Mouse (Mus musculus) cerebellum, postnatal 10 days (tissue): ENCODE results near the gene Gm17067.
"Not testable (repeated sequence)": the region's sequence is repeated elsewhere in the genome, so short reads cannot be mapped to it uniquely, and the experiment has no call there.

Experiments
- DNase-seq, 2 experiments: peaks; one replicate each; pipeline ENCODE4 v3.0.0; 2021; ENCODE audit warnings: mixed read lengths in 2 of 2

The Gm17067 gene

DNA sequence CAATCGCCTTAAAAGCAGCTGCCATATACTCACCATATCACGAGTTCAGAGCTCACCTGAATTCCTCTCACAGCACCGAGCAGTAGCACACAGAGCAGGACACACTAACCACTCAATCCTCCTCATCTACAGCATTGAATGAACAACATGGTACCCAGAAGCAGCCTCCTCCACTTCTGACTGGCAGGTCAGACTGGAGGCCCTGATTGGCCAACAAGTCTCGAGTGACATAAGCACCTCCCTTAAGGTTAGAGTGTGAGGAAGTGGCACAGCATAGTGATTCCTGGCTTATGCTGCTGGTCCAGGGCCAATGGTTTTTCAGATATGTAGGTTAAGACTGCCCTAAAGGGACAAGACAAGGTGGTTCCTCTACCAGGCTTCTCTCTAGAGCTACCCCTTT is at the start of gene Gm17067:
Gene Gm17067 (minus strand): TSS at position 101 of the 400 bp plus-strand sequence.
- not testable (repeated sequence) for DNase-seq

DNA sequence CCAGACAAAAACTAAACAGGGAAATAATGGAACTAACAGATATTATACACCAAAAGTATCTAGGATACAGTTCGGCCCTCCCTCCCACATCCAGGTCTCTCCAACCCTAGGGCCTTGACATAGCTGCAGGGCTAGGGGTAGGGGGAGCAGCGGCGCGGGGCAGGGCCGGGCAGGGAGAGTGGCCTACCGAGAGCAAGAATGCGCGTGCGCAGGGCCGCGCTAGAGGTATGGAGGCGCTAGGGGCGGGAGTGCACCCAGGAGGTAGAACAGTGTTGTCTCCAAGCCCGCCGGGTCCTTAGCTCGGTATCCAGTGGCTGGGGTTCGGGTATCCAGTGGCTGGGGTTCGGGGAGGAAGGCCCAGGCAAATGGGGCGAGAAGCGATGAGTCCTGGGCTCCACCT is 23.0 kb upstream of the Gm17067 start:
- DNase-seq, result no peak

DNA sequence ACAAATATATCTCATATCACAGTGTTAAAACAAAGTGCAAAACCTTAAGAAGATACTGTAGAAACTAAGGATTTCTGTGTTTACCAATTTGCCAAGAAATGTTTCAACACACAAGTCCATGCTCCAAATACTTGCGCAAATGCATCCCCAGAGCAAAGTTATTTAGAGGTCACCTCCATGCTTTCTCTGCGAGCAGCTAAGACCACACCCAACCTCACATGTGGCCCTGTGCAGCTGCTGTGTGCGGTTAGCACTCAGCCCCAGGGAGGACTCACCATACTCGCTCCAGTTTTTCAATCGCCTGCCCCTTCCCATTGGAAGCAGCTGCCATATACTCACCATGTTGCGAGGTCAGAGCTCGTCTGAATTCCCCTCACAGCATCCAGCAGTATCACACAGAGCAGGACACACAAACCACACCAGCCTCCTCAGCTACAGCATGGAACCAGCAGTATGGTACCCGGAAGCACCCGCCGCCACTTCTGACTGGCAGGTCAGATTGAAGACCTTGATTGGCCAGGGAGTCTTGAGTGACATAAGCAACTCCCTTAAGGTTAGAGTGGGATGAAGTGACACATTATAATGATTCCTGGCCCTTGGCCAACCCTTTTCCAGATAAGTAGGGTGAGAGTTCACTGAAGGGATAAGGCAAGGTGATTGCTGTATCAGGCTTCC is 11.9 kb upstream of the Gm17067 start:
- DNase-seq, result no peak

DNA sequence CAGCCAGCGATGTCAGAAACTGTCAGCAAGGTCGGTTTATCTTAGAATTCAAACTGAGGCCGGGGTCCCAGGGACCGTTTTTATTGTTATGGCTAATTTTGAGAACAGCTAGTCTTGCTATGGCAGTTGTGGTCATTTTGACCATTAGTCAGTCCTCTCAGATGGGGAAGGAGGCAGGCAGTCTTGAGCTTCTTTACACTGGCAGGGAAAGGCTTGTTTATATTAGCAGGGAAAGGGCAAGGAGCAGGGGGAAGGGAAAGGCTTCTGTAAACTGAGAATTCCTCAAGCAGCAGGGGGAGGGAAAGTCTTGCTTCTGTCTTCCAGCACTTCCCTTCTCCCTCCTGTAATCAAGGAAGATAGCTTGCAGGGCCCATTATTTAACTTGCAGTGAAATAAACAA is 33.6 kb downstream of the Gm17067 start:
- peak in 1 of 2 experiments; percentile 7 for DNase-seq

DNA sequence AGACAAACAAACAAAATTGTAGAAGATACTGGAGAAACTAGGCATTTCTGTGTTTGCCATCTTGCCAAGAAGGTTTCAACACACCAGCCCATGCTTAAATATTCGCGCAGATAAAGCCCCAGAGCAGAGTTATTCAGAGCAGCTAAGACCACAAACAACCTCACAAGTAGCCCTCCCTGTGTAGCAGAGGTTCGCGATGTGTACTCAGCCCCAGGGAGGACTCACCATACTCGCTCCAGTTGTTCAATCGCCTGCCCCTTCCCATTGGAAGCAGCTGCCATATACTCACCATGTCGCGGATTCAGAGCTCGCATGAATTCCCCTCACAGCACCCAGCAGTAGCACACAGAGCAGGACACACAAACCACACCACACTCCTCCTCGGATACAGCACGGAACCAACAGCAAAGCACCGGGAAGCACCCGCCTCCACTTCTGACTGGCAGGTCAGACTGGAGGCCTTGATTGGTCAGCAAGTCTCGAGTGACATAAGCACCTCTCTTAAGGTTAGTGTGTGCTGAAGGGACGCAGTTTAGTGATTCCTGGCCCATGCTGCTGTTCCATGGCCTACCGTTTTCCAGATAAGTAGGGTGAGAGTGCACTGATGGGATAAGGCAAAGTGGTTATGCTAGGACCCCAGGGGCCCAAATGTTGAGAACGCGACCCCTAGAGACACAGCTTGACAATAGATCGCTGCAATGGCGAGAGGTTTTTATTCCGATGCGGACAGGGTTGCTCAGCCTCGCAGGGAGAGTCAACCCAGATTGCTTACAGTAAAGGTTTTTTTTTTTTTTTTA is 34.3 kb downstream of the Gm17067 start, which contains the start of gene Zfp975:
Gene Zfp975 (minus strand): TSS at position 381 of the 797 bp plus-strand sequence.
- DNase-seq, result peak; percentile 79 to 86

DNA sequence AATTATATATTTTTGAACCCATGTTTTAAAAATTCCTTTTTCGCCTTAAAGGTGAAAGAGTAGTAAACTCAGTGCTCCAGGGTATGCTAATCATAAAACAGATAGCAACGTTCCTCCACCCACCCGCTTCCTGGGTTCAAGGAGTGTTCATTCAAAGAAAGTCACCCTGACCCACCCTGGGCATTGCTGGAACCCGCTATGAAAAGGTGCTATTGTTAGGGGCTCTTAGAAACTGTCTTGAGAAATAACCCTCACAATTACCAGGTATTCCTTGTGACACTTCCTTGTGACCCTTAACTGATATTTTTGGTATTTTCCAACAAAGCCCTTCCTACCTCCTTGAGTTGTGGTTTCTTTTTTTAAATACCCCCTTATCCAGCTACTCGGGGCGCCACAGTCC is 46.7 kb downstream of the Gm17067 start:
- DNase-seq, result not testable (repeated sequence)

DNA sequence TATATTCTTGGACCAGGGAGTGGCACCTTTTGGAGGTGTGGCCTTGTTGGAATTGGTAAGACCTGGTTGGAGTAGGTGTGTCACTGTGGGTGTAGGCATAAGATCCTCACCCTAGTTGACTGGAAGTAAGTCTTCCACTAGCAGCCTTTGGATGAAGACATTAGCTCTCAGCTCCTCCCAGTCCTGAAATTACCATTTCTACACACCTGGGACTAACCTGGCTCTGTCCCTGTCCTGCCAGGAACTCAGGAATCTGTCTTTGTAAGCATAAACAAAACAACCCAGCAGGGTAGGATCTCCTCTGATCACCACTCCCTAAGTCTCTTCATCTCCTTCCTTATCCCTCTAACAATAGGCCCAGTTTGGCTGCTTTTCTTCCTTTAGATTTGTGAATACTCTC is 47.2 kb downstream of the Gm17067 start:
- not testable (repeated sequence) for DNase-seq

DNA sequence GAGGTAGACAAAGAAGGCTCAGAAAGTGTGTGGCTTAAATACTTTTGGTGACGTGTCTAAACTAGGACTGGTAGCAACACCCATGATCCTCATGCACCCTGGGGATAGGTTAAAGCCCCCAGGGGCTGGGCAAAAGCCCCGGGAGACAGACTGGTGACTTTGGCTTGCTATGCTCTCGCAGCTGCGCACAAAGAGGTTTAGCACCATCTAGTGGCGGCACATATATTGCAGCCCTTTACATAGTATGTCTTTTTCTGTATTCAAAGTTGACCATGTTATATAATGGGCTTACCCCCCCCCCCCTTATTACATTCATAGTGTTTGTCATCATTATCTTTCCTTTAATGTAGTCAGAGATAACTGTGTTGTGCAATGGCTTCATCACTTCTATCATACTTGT is 66.7 kb downstream of the Gm17067 start:
- not testable (repeated sequence) for DNase-seq
